Mouse (Mus musculus) liver, postnatal 0 days (tissue): ENCODE data around the gene Calr. TPM values are rescaled to one million over a fixed set of nuclear protein-coding genes. Genes with fewer than 3 reads are reported as not detected.

Experiments used
- ATAC-seq: fragments of 200-750 bp; cut with Nextera tagmentation; 2 replicates; pipeline ENCODE4 v1.8.0; 2017; ENCODE audit warnings: mild to moderate bottlenecking, moderate library complexity
- DNase-seq: peaks from one replicate; pipeline ENCODE4 v3.0.0-alpha.2; 2016
- H3K27ac ChIP-seq: fragments of 300-500 bp; sonication (generic); 2 replicates; pipeline ENCODE4 v1.5.1; 2014; ENCODE audit warnings: antibody characterized with exemption, moderate library complexity, mild to moderate bottlenecking, low read depth
- H3K27me3 ChIP-seq: fragments of 300-500 bp; sonication (generic); 2 replicates; pipeline ENCODE4 v1.6.1; 2014; ENCODE audit warnings: low read length, control low read depth, mixed read lengths; ENCODE audit not compliant: insufficient read depth
- H3K36me3 ChIP-seq: fragments of 300-500 bp; sonication (generic); replicated peaks from 2 replicates; pipeline ENCODE4 v1.6.1; 2014; ENCODE audit warnings: mild to moderate bottlenecking, control low read depth, low read length, moderate library complexity, mixed read lengths; ENCODE audit not compliant: insufficient read depth
- H3K4me1 ChIP-seq: fragments of 300-500 bp; sonication (generic); 2 replicates; pipeline ENCODE4 v1.6.1; 2014; ENCODE audit warnings: antibody characterized with exemption, mild to moderate bottlenecking, control low read depth; ENCODE audit not compliant: insufficient read depth
- H3K4me2 ChIP-seq: fragments of 300-500 bp; sonication (generic); 2 replicates; pipeline ENCODE4 v1.6.1; 2014; ENCODE audit warnings: low read depth, mild to moderate bottlenecking, low read length, moderate library complexity, mixed read lengths
- H3K4me3 ChIP-seq: fragments of 300-500 bp; sonication (generic); 2 replicates; pipeline ENCODE4 v1.5.1; 2014; ENCODE audit warnings: low read depth, low read length
- H3K9ac ChIP-seq: fragments of 300-500 bp; sonication (generic); replicated peaks from 2 replicates; pipeline ENCODE4 v1.6.1; 2014; ENCODE audit warnings: mild to moderate bottlenecking, moderate library complexity
- H3K9me3 ChIP-seq: fragments of 300-500 bp; sonication (generic); 2 replicates; pipeline ENCODE4 v1.6.1; 2016; ENCODE audit warnings: mild to moderate bottlenecking, control low read depth, low read length, mixed read lengths
- CTCF ChIP-seq: sonication (generic); IDR thresholded peaks from 2 replicates; pipeline ENCODE4 v1.5.1; 2016; ENCODE audit warnings: antibody characterized with exemption, low read depth
- EP300 ChIP-seq: IDR thresholded peaks from 2 replicates; pipeline ENCODE4 v1.6.1; 2016; ENCODE audit warnings: antibody characterized with exemption, low read depth, mild to moderate bottlenecking
- WGBS: fragments of 180-500 bp; shearing (Covaris S2); extraction: QIAGEN DNeasy Blood & Tissue Kit; methylation state at CpG from one replicate; pipeline ENCODE4 v1.1.7; 2014; ENCODE audit not compliant: insufficient replicate concordance; 5-methylcytosine and 5-hydroxymethylcytosine counted together
- polyA plus RNA-seq: library from polyadenylated mRNA; unstranded; fragments of >200 nt; fragmentation: Nextera tagmentation; extraction: Ambion mirVana; gene quantifications from 2 replicates; pipeline ENCODE4 v1.2.1, GENCODE M21; 2015

Gene Calr
- polyA plus RNA-seq, 1 experiment from 2014 or later = 331 TPM

DNA sequence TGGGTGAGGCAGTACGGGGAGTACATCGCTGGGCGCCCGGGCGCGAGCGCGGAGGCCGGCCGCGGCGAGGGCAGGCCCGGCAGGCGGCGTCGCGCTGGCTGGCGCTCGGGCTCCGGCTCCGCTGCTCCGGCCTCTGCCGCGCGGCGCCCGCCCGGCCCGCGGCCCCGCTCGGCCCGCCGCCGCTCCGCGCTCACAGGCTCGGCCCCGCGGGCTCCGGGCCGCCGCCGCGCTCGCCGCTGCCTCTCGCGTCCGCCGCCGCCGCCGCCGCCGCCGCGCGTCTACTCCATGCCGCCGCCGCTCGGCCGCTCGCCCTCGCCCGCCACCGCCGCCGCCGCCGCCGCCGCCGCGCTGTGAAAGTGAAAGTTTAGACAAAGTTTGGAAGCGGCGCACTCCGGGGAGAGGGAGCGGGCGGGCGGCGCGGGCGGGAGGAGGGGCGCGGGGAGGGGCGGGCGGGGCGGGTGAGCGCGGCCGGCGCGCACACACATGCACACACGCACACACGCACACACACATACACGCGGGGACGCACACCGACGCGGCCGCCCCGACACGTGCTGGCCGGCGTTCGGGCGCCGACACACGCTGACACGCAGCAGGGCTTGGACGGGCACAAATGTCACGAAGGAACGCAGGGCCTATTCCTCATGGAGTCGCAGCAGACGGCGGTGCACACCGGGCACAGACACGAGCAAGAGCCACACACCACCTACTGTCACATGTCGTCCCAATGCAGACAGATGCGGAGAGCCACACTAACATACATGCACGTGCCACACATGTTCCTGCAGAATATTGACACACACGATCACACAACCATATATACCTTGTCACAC is 46.5 kb downstream of the Calr start, which contains the start of gene Nfix:
TSS of gene Nfix (minus strand) at position 346 of the 833 bp plus-strand sequence.
- TF ChIP-seq EP300 = no peak
- DNase-seq (peak; percentile 76), ATAC-seq (peak; percentile 62)
- Histone ChIP-seq H3K9ac (peak within 1 kb of the TSS; percentile 81), H3K27me3 (peaks cover 23% of the 10 kb centered on the region), H3K4me3 (peak within 1 kb of the TSS; percentile 60), H3K4me1 (peaks cover 10% of the 10 kb centered on the region), H3K9me3 (no peaks in the 10 kb centered on the region), H3K4me2 (peak within 1 kb of the TSS; percentile 79), H3K27ac (peak within 1 kb of the TSS; percentile 77), H3K36me3 (no peaks in the 10 kb centered on the region)
- 2% methylated on average over 34 of the region's 125 CpGs for WGBS

DNA sequence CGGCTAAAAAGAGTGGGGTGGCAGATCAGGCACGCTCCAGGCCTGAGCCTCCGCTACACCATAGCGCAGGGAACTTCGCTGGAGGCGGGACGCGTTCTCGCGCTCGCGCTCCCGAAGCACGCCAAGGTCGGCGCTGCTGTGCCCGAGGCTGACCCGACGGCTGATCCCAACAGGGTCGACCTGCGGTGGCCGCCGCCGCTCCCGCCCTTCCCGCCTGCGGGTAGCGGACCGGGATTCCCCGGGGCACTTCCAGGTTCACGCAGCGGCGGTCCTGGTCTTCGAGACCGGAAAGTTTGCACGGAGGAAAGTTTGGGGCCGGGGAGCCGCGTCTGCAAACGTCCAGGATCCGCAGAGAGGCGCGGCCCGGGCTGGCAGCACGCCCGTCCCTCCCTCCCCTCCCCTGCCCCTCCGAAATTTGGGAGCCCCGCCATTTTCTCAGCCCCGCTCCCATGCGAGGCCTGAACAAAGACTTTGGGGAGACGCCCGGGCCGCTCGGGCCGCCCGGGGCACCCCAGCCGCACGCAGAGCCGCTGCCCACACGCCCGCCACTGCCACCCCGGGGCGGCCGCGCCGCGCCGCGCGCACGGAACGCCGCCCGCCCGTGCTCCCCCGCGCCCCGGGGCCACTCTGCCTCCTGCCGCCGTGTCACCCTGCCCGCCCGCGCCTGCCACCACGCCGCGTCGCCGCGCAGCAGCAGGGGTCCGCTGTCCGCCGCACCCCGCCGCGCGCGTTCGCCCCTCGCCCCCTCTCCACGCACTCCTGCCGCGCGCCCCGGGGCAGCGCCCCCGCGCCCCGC is 47.4 kb downstream of the Calr start:
- Histone ChIP-seq H3K9ac (peak overlapping the region; percentile 81), H3K9me3 (no peaks in the 10 kb centered on the region), H3K27me3 (peaks cover 20% of the 10 kb centered on the region), H3K4me3 (peak overlapping the region; percentile 57), H3K4me2 (peak overlapping the region; percentile 79), H3K27ac (peak overlapping the region; percentile 77), H3K4me1 (peaks cover 10% of the 10 kb centered on the region), H3K36me3 (no peaks in the 10 kb centered on the region)
- TF ChIP-seq EP300 (no peak), CTCF (0 out of 2 replicates have a peak, but pooled peaks have one; percentile 19)
- DNase-seq = peak; percentile 68
- ATAC-seq = peak; percentile 63
- 1% methylated on average over 55 of the region's 108 CpGs for WGBS

GRCm38 (mm10) chr8:84798446-84799135 is 48.1 kb downstream of the Calr start:
- H3K4me3 ChIP-seq = peak overlapping the region; percentile 57
- H3K9ac ChIP-seq = peak overlapping the region; percentile 81; the same call in 1 of the 2 replicates
- peaks cover 20% of the 10 kb centered on the region for H3K27me3 ChIP-seq
- no peaks in the 10 kb centered on the region for H3K9me3 ChIP-seq
- TF ChIP-seq EP300 = no peak
- TF ChIP-seq CTCF = no peak
- peaks cover 10% of the 10 kb centered on the region for H3K4me1 ChIP-seq
- ATAC-seq = no peak
- H3K4me2 ChIP-seq = peak overlapping the region; percentile 79
- no peak overlapping the region for H3K27ac ChIP-seq
- no peak for DNase-seq
- H3K36me3 ChIP-seq = no peaks in the 10 kb centered on the region
- 76% methylated on average over 10 of the region's 10 CpGs for WGBS

DNA sequence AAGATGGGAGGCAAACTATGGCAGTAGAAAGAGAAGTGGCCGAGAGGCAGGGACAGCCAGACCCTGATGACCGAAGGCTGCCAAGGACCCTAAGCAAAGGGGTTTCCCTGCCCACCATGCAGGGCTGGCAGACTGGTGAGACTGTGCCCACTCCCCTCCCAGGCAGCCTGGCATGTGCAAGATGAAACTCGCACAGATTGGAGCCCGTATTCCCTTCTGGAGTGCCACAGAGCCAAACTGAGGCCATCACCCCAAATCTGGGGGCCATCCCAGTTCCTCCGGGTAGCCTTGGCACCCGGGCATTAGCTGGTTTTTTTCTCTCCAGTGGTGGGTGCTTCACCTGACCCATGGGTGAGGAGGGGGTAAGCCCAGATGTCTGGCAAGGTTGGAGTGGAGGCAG is 48.8 kb downstream of the Calr start:
- H3K4me2 ChIP-seq = no peak overlapping the region
- H3K36me3 ChIP-seq = no peaks in the 10 kb centered on the region
- H3K4me1 ChIP-seq = peaks cover 10% of the 10 kb centered on the region
- no peak overlapping the region for H3K4me3 ChIP-seq
- ATAC-seq (no peak), DNase-seq (no peak)
- 75% methylated on average over 6 of the region's 6 CpGs for WGBS
- TF ChIP-seq CTCF = no peak
- H3K27ac ChIP-seq = no peak overlapping the region
- H3K27me3 ChIP-seq = peaks cover 18% of the 10 kb centered on the region
- no peaks in the 10 kb centered on the region for H3K9me3 ChIP-seq
- H3K9ac ChIP-seq = no peak overlapping the region

DNA sequence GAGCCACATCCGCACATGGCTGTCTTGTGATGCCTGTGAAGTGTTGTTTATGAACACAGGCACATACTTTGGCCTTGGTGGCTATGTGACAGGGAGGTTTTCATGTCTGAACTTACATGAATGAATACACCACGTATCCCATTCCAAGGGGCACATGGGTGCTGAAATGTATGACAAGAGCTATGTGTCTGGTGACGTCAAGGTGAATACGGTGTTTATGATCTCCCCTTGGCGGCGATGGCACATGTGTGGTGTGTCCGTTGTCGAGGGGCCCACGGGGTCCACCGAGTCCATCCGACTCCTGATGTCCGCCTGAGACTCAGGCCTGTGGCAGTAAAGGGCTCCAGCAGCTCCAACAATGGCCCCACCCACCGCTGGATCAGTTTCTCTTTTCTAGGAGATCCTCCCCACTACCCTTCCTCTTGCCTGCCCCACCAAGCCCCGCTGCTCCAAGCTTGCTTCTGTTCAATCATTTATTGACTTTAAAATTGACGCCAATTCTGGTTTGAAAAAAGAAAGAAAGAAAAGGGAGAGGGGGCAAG is 49.4 kb downstream of the Calr start:
- TF ChIP-seq EP300 (no peak), CTCF (no peak)
- DNase-seq = no peak
- Histone ChIP-seq H3K9ac (no peak overlapping the region), H3K4me2 (no peak overlapping the region), H3K4me3 (no peak overlapping the region), H3K27me3 (peaks cover 18% of the 10 kb centered on the region), H3K4me1 (peaks cover 10% of the 10 kb centered on the region), H3K27ac (no peak overlapping the region), H3K36me3 (no peaks in the 10 kb centered on the region), H3K9me3 (no peaks in the 10 kb centered on the region)
- no peak for ATAC-seq
- 89% methylated on average over 15 of the region's 15 CpGs for WGBS
